Mouse (Mus musculus): ENCODE measurements around the gene Ywhag.

GRCm38 (mm10) chr5:135974365-135974764 is 39.9 kb upstream of the Ywhag start, which contains the start of gene Ssc4d:
- no peak for TF ChIP-seq CTCF (IDR thresholded peaks at IDR 0.05; ENCODE audit: borderline replicate concordance, extremely low read depth, insufficient read depth, insufficient read length)
- TF ChIP-seq POLR2A (IDR thresholded peaks at IDR 0.05; ENCODE audit: borderline replicate concordance, extremely low read depth, insufficient read depth, insufficient read length, poor library complexity, severe bottlenecking), result no peak

Measured in brain, embryonic 14.5 days (tissue).